Mouse (Mus musculus) intestine, embryonic 14.5 days (tissue): ENCODE measurements around the gene Fuom. TPM values are rescaled to one million over a fixed set of nuclear protein-coding genes. Genes with fewer than 3 reads are reported as not detected.
"Not testable (repeated sequence)": the region's sequence is repeated elsewhere in the genome, so short reads cannot be mapped to it uniquely, and the experiment has no call there.

Source experiments
- ATAC-seq: fragments of 200-750 bp; cut with Nextera tagmentation; replicated peaks from 2 replicates; pipeline ENCODE4 v1.8.0; 2017; ENCODE audit warnings: low read depth, moderate number of reproducible peaks, moderate TSS enrichment, moderate library complexity; ENCODE audit not compliant: low FRiP score, low TSS enrichment
- DNase-seq: peaks from one replicate; pipeline ENCODE4 v3.0.0-alpha.2; 2018; ENCODE audit warnings: low spot score
- H3K27ac ChIP-seq: fragments of 300-500 bp; sonication (generic); 2 replicates; pipeline ENCODE4 v1.5.1; 2014; ENCODE audit warnings: low read depth, mild to moderate bottlenecking, control low read depth
- H3K27me3 ChIP-seq: fragments of 300-500 bp; sonication (generic); replicated peaks from 2 replicates; pipeline ENCODE4 v1.6.1; 2014; ENCODE audit warnings: low read length, control low read depth; ENCODE audit not compliant: control insufficient read depth, insufficient read depth
- H3K36me3 ChIP-seq: fragments of 300-500 bp; sonication (generic); 2 replicates; pipeline ENCODE4 v1.6.1; 2014; ENCODE audit warnings: low read length, control low read depth; ENCODE audit not compliant: control insufficient read depth, insufficient read depth
- H3K4me1 ChIP-seq: fragments of 300-500 bp; sonication (generic); replicated peaks from 2 replicates; pipeline ENCODE4 v1.6.1; 2014; ENCODE audit warnings: low read length, control low read depth, mixed read lengths; ENCODE audit not compliant: control insufficient read depth, insufficient read depth
- H3K4me2 ChIP-seq: fragments of 300-500 bp; sonication (generic); 2 replicates; pipeline ENCODE4 v1.6.1; 2014; ENCODE audit warnings: low read length
- H3K4me3 ChIP-seq: fragments of 300-500 bp; sonication (generic); 2 replicates; pipeline ENCODE4 v1.5.1; 2014; ENCODE audit warnings: low read depth, low read length, control low read depth, mixed read lengths
- H3K9ac ChIP-seq: fragments of 300-500 bp; sonication (generic); 2 replicates; pipeline ENCODE4 v1.6.1; 2014; ENCODE audit warnings: mild to moderate bottlenecking, low read length
- H3K9me3 ChIP-seq: fragments of 300-500 bp; sonication (generic); 2 replicates; pipeline ENCODE4 v1.6.1; 2016; ENCODE audit warnings: low read length, control low read depth; ENCODE audit not compliant: control insufficient read depth
- WGBS: fragments of 180-500 bp; shearing (Covaris S2); extraction: QIAGEN DNeasy Blood & Tissue Kit; methylation state at CpG from one replicate; pipeline ENCODE4 v1.1.7; 2014; 5-methylcytosine and 5-hydroxymethylcytosine counted together
- polyA plus RNA-seq: library from polyadenylated mRNA; unstranded; fragments of >200 nt; fragmentation: Nextera tagmentation; extraction: Ambion mirVana; gene quantifications from 2 replicates; pipeline ENCODE4 v1.2.1, GENCODE M21; 2014

The Fuom gene
- 34.9 and 39.4 TPM in 2 replicates for polyA plus RNA-seq

DNA sequence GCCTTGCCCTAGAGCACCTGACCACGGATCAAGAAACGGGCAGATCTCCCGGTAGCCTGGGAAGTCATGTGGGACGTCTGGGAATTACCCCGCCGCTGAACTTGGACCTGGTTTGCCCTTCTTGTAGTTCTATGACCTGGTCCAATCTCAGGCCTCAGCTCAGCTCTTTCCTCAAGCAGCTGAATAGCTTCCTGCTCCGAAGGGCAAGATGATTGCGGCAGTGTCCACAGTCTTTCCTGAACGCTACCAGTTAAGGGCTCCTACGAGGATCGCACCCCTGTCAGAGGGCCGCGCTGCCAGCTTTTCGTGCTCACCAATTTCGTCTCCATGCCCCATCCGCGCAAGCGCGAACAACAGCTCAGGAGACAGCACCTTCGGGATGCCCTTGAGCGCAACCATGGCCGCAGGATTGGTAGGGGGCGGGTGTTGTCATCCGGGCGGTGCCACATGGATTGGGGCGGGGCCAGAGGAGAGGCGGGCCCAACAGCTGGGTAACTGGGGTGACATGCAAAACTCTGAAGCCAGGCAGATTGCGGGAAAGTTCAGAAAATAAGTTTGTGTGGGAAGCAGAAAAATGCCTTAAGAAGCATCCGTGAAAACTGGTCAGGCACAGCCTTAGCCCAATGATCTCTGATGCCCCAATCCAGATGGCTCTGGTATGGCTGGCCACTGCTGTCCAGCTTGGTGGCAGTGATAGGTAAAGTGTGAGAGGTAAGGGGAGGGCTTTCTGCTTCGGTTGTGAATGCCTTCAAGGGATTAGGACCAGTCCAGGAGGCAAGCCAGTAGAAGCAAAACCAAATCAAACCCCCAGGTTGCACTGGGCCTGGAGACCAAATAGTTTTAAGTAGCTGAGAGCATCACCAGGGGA is at the start of gene Fuom:
TSS of gene Fuom (minus strand) at position 449 of the 868 bp plus-strand sequence.
- Histone ChIP-seq H3K4me1 (peaks cover 5% of the 10 kb centered on the region; the same call in 1 of the 2 replicates), H3K9me3 (no peaks in the 10 kb centered on the region), H3K4me2 (peak within 1 kb of the TSS; percentile 76), H3K27ac (no peak within 1 kb of the TSS), H3K27me3 (no peaks in the 10 kb centered on the region), H3K36me3 (peaks cover 26% of the 10 kb centered on the region), H3K4me3 (peak within 1 kb of the TSS; percentile 48), H3K9ac (peak within 1 kb of the TSS; percentile 48)
- ATAC-seq: peak; percentile 90
- peak; percentile 84 for DNase-seq
- WGBS: 0% methylated on average over 30 of the region's 30 CpGs

DNA sequence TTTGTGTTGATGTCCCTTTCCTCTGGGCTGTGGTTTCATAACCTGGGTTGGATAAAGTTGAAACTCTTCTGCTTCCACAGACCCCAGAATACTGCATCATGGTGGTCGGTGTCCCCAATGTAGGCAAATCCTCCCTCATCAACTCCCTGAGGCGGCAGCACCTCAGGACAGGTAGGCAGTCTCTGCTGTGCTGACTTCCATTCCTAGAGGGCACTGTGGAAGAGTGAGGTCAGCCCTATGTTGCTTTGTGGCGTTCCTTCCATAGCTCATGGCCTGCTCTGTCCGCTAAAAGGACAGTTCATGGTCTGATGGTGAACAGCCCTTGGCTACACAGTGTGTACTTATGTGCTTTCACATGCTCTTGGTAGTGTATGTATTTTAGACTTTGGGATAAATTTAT is 42.3 kb upstream of the Fuom start:
- ATAC-seq: no peak
- 85% methylated on average over 4 of the region's 4 CpGs for WGBS
- no peaks in the 10 kb centered on the region for H3K27me3 ChIP-seq
- no peaks in the 10 kb centered on the region for H3K9me3 ChIP-seq
- no peak for DNase-seq
- no peak overlapping the region for H3K4me2 ChIP-seq
- no peaks in the 10 kb centered on the region for H3K4me1 ChIP-seq
- no peak overlapping the region for H3K27ac ChIP-seq
- no peak overlapping the region for H3K4me3 ChIP-seq
- no peak overlapping the region for H3K9ac ChIP-seq
- peaks cover 8% of the 10 kb centered on the region; the same call in 1 of the 2 replicates for H3K36me3 ChIP-seq

DNA sequence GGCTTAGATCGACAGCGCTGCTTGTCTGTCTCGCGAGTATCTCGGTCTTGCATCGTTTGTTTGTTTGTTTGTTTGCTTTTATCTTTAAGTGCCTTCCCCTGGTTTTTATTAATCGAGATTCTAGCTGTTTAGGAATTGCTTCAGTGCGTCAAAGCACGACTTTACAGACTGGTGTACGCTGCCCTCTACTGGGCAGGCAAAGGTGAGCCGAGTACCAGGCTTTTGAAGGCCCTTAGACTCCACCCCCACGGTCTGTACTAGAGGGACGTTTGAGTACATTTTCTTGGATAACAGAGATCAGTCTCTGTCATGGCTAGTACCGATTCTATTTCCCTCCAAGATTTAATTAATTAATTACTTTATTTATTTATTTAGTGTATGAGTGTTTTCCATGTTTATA is 39.1 kb upstream of the Fuom start:
- Histone ChIP-seq H3K4me1 (0 out of 2 replicates have a peak, but pooled peaks cover 4% of the 10 kb centered on the region), H3K27ac (no peak overlapping the region), H3K9ac (no peak overlapping the region), H3K4me2 (no peak overlapping the region), H3K9me3 (no peaks in the 10 kb centered on the region), H3K27me3 (no peaks in the 10 kb centered on the region), H3K4me3 (no peak overlapping the region), H3K36me3 (0 out of 2 replicates have a peak, but pooled peaks cover 3% of the 10 kb centered on the region)
- DNase-seq (no peak), ATAC-seq (no peak)
- WGBS: 6% methylated on average over 14 of the region's 14 CpGs

DNA sequence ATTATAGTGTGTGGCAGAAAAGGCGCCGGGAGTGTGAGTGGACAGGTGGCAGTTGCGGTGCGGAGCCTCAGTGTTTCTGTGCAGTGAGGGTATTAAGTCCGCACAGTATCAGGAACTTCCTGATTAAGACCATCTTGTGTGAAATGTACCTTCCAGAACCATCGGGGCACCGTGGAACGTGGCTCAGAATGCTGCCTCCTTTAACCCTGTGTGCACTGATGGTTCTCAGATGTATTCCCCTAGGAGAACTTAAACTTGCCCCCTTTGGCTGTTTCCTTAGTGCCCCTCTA is 35.7 kb upstream of the Fuom start:
- peak overlapping the region; percentile 88 for H3K9ac ChIP-seq
- H3K27me3 ChIP-seq: no peaks in the 10 kb centered on the region
- 0 out of 2 replicates have a peak, but pooled peaks cover 4% of the 10 kb centered on the region for H3K4me1 ChIP-seq
- peak overlapping the region; percentile 80 for H3K4me2 ChIP-seq
- DNase-seq (no peak), ATAC-seq (no peak)
- H3K27ac ChIP-seq: peak overlapping the region; percentile 40
- peak overlapping the region; percentile 68 for H3K4me3 ChIP-seq
- peaks cover 15% of the 10 kb centered on the region for H3K36me3 ChIP-seq
- H3K9me3 ChIP-seq: no peaks in the 10 kb centered on the region
- 2% methylated on average over 8 of the region's 8 CpGs for WGBS

DNA sequence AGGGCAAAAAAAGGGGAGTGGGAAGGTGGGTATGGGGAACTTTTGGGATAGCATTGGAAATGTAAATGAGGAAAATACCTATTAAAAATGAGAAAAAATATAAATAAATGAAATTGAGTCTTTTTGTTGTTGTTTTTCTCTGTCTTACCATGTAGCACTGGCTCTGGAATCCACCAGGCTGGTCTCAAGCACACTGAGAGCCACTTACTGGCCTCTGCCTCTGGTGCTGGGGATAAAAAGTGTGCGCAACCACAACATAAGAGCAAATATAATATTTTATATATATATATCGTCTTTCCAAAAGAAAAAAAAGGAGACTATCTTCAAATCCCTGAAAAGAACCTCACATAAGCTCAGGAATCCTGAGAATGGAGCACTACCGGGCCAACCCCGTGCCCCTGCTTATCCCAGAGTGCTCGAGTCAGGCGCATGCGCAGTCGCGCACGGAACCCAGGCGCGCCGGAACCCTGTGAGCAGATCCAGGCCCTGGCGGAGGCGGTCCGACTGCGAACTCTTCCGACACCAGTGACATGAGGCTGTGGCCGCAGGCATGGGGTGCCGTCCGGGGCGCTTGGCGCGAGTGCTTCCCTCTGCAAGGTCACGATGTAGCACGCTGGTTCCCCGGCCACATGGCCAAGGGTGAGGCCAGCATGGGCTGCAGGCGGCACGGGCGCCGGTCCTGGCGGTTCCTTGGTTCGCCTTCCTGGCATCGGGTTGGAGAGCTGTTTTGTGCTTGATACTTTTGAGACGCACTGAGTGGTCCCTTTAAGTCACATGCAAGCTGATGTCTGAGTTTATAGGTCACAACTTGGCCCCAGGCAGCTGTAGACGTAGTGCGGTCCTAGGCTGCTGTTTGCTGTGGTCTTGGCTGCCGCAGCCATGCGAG is 35.1 kb upstream of the Fuom start, which contains the start of gene Mtg1:
TSS of gene Mtg1 (plus strand) at position 430 of the 886 bp plus-strand sequence.
- H3K9me3 ChIP-seq: no peaks in the 10 kb centered on the region
- peaks cover 15% of the 10 kb centered on the region for H3K36me3 ChIP-seq
- H3K4me2 ChIP-seq: peak within 1 kb of the TSS; percentile 80
- DNase-seq (peak; percentile 98), ATAC-seq (peak; percentile 98)
- H3K27me3 ChIP-seq: no peaks in the 10 kb centered on the region
- 2% methylated on average over 39 of the region's 39 CpGs for WGBS
- H3K4me1 ChIP-seq: 0 out of 2 replicates have a peak, but pooled peaks cover 4% of the 10 kb centered on the region
- peak within 1 kb of the TSS; percentile 88 for H3K9ac ChIP-seq
- H3K27ac ChIP-seq: peak within 1 kb of the TSS; percentile 40
- H3K4me3 ChIP-seq: peak within 1 kb of the TSS; percentile 68

DNA sequence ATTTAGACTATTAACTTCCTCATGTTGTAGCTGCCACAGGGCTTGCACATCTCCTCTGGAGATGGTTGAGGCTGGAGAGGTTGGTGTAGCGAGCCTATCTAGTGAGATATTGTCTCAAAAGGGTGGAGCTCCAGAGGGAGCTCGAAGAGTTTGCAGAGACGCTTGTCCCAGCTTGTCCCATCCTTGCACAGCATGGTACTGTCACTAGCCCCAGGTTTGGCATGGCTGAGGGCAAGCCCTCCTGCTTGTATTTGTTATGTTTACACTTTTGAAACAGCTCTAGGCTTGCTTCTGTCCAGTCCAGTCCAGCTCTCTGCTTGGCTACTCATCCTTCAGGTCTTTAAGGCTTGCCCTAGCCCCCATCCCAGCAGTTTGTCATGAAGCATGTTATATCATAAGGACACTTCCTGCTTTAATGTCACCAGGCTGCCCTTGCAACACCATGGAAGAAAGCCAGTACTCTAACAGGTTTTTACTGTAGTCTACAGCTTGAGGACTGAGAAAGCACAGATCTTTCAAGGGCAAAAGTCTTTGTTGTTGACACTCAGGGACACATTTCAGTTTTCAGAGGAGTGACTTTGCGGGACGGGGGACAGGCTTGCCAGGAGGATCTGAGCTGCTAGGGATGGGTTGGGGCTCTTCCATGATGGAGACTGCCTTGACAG is 33.0 kb upstream of the Fuom start:
- Histone ChIP-seq H3K36me3 (peaks cover 22% of the 10 kb centered on the region), H3K9ac (no peak overlapping the region), H3K4me2 (no peak overlapping the region), H3K4me3 (no peak overlapping the region), H3K9me3 (no peaks in the 10 kb centered on the region), H3K27ac (no peak overlapping the region), H3K4me1 (0 out of 2 replicates have a peak, but pooled peaks cover 4% of the 10 kb centered on the region), H3K27me3 (no peaks in the 10 kb centered on the region)
- DNase-seq (no peak), ATAC-seq (no peak)
- 95% methylated on average over 5 of the region's 5 CpGs for WGBS

DNA sequence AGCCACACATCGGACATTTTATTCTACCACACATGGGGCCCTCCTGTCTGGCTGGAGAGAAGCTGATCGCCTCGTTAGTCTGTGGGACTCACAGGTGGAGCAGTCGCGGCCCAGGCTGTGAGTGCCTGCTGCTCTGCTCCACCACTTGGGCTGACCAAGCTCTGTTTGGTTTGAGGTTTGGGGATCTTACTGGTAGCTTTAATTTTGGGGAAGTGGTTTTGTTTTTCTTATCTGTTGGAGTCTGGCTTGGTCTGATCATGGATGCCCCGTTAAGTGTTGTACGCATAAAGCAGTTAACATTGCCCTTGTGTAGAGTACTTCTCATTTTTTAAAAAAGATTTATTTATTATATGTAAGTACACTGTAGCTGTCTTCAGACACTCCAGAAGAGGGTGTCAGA is 31.8 kb upstream of the Fuom start:
- WGBS: 85% methylated on average over 5 of the region's 7 CpGs
- H3K9ac ChIP-seq, H3K4me3 ChIP-seq, H3K4me1 ChIP-seq, H3K27ac ChIP-seq, DNase-seq, ATAC-seq, H3K9me3 ChIP-seq, H3K27me3 ChIP-seq, H3K4me2 ChIP-seq: not testable (repeated sequence)
- H3K36me3 ChIP-seq: peaks cover 33% of the 10 kb centered on the region

DNA sequence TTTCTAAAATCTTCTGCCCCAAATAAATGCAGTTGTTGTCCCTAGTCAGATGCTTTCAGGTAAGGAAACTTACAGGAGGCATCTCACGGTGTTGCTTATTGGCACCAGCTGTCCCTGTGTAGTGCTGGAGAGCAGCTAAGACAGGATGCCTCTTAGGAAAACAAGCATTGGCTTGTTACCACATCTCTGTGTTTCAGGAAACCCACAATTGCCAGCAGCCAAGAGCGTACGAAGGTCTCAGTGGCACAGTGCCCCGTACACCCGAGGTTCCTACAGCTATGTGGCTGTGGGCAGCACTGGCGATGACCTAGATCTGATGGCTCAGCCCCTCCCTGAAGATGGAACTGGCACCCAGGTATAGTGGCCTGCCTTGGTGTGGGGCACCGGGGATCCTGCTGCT is 29.9 kb upstream of the Fuom start:
- 96% methylated on average over 7 of the region's 7 CpGs for WGBS
- not testable (repeated sequence) for H3K4me2 ChIP-seq, H3K4me1 ChIP-seq, DNase-seq, H3K27me3 ChIP-seq, H3K27ac ChIP-seq, H3K9ac ChIP-seq, ATAC-seq, H3K9me3 ChIP-seq, H3K4me3 ChIP-seq
- peaks cover 34% of the 10 kb centered on the region for H3K36me3 ChIP-seq
